Mouse (Mus musculus) heart, adult 2 months (tissue): ENCODE results near the gene Pex11b. TPM values are rescaled to one million over a fixed set of nuclear protein-coding genes. Genes with fewer than 3 reads are reported as not detected.

ENCODE experiments used
- DNase-seq, 2 experiments: peaks; one replicate each; pipeline ENCODE4 v3.0.0; 2021
- H3K27ac ChIP-seq: fragments of 200-600 bp; 2 replicates; pipeline ENCODE4 v1.8.1; 2022
- H3K27me3 ChIP-seq: fragments of 200-500 bp; 2 replicates; pipeline ENCODE4 v1.6.1; 2012; ENCODE audit warnings: mild to moderate bottlenecking, low read length, inconsistent platforms, mixed read lengths; ENCODE audit not compliant: control insufficient read depth, insufficient read depth
- H3K36me3 ChIP-seq: fragments of 200-500 bp; 2 replicates; pipeline ENCODE4 v1.6.1; 2012; ENCODE audit warnings: low read length, inconsistent platforms; ENCODE audit not compliant: control insufficient read depth, insufficient read depth
- H3K4me1 ChIP-seq: fragments of 200-500 bp; 2 replicates; pipeline ENCODE4 v1.6.1; 2011; ENCODE audit warnings: low read length; ENCODE audit not compliant: control insufficient read depth, insufficient read depth
- H3K4me3 ChIP-seq: fragments of 200-600 bp; 2 replicates; pipeline ENCODE4 v1.8.1; 2022
- H3K79me2 ChIP-seq: fragments of 200-500 bp; replicated peaks from 2 replicates; pipeline ENCODE4 v1.6.1; 2012; ENCODE audit warnings: mild to moderate bottlenecking, inconsistent platforms, low read length, moderate library complexity, mixed read lengths; ENCODE audit not compliant: control insufficient read depth, insufficient read depth
- H3K9ac ChIP-seq: fragments of 200-500 bp; 2 replicates; pipeline ENCODE4 v1.6.1; 2012; ENCODE audit warnings: low read depth, mild to moderate bottlenecking, control low read depth, inconsistent platforms, low read length, mixed read lengths
- CTCF ChIP-seq: fragments of 200-600 bp; IDR thresholded peaks from 2 replicates; pipeline ENCODE4 v1.8.1; 2022; ENCODE audit warnings: antibody characterized with exemption, mild to moderate bottlenecking, moderate library complexity
- EP300 ChIP-seq: fragments of 200-500 bp; IDR thresholded peaks from 2 replicates; pipeline ENCODE4 v1.6.1; 2011; ENCODE audit warnings: low read depth, low read length, control low read depth; ENCODE audit not compliant: insufficient read depth
- POLR2A ChIP-seq: fragments of 200-500 bp; IDR thresholded peaks from 2 replicates; pipeline ENCODE4 v1.6.1; 2011; ENCODE audit warnings: mild to moderate bottlenecking, low read depth, low read length, control low read depth; ENCODE audit not compliant: insufficient read depth
- WGBS: fragments of 180-500 bp; shearing (Covaris S2); methylation state at CpG from one replicate; pipeline ENCODE4 v1.1.7; 2018; 5-methylcytosine and 5-hydroxymethylcytosine counted together
- intact Hi-C: fragments of 180-260 bp; cut with DNase I; formaldehyde crosslinking; loops from one replicate; pipeline ENCODE4 v1.15.1; 2025
- polyA plus RNA-seq: library from polyadenylated mRNA; depleted of rRNA; stranded (reverse); fragments of >200 nt; gene quantifications from 2 replicates; pipeline ENCODE4 v1.2.3, GENCODE M21; 2012
- total RNA-seq, 2 experiments: library from RNA; stranded (reverse); gene quantifications; 2 replicates each; pipeline ENCODE4 v1.2.3; 2021

Gene Pex11b
- total and polyA plus RNA-seq, 3 experiments, result 32.2 to 41.3 (median 36.4) TPM

GRCm38 (mm10) chr3:96599069-96599393 lies 36.1 kb upstream of the Pex11b start:
- H3K27ac ChIP-seq, result no peak overlapping the region; the same call in 1 of the 2 replicates
- no peaks in the 10 kb centered on the region for H3K27me3 ChIP-seq
- H3K4me3 ChIP-seq, result no peak overlapping the region
- TF ChIP-seq CTCF, result no peak
- no peak for TF ChIP-seq POLR2A
- TF ChIP-seq EP300, result no peak
- H3K9ac ChIP-seq, result no peak overlapping the region
- WGBS, result 84% methylated on average over 8 of the region's 8 CpGs
- H3K4me1 ChIP-seq, result peaks cover 12% of the 10 kb centered on the region
- intact Hi-C loops, result no loop called here
- peaks cover 2% of the 10 kb centered on the region for H3K79me2 ChIP-seq
- DNase-seq, result no peak
- H3K36me3 ChIP-seq, result peaks cover 15% of the 10 kb centered on the region

DNA sequence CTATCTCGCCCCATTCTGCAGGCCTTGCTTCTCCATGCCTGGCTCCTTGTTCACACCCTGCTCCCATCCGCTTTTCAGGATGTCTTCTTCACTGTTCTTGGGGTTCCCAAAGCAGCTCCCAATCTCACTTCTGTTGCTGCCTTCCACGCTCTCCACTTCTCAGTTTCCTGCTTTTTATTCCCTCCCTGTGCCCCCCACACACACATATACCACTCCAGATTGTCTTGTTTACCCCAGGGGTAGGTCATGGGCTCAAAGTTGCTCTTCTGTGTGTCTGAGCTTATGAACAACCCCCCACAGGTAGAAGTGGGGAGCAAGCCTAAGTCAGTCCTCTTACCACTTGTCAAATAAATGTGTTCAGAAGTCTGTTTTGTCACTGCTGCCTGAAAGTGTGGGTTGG lies 35.8 kb upstream of the Pex11b start:
- no peak for TF ChIP-seq EP300
- no peak for TF ChIP-seq POLR2A
- no peak for TF ChIP-seq CTCF
- WGBS, result 97% methylated on average over 3 of the region's 3 CpGs
- no peak overlapping the region for H3K9ac ChIP-seq
- H3K4me1 ChIP-seq, result peaks cover 13% of the 10 kb centered on the region
- H3K4me3 ChIP-seq, result no peak overlapping the region
- intact Hi-C loops, result no loop called here
- peaks cover 16% of the 10 kb centered on the region for H3K36me3 ChIP-seq
- no peaks in the 10 kb centered on the region for H3K27me3 ChIP-seq
- no peak overlapping the region for H3K27ac ChIP-seq
- peaks cover 2% of the 10 kb centered on the region for H3K79me2 ChIP-seq
- DNase-seq, result no peak

- intact Hi-C loops, result no loop called here
- Histone ChIP-seq H3K27me3 (no peaks in the 10 kb centered on the region), H3K36me3 (peaks cover 19% of the 10 kb centered on the region), H3K4me1 (peaks cover 16% of the 10 kb centered on the region), H3K79me2 (peaks cover 4% of the 10 kb centered on the region), H3K4me3 (peak within 1 kb of the TSS; percentile 91), H3K9ac (peak within 1 kb of the TSS; percentile 87), H3K27ac (peak within 1 kb of the TSS; percentile 94)
- TF ChIP-seq CTCF (no peak), EP300 (peak; percentile 74), POLR2A (peak; percentile 74)
- DNase-seq, result peak; percentile 94 to 96
- WGBS, result under 1% methylated on average over 24 of the region's 27 CpGs
Measured at GRCm38 (mm10) chr3:96600639-96601250, 34.4 kb upstream of the Pex11b start, which contains the start of gene Lix1l. Gene Lix1l, plus strand, starts transcription at chr3:96601149.

GRCm38 (mm10) chr3:96601251-96601787 lies 33.9 kb upstream of the Pex11b start:
- intact Hi-C loops, result no loop called here
- peaks cover 14% of the 10 kb centered on the region for H3K4me1 ChIP-seq
- H3K4me3 ChIP-seq, result peak overlapping the region; percentile 91
- H3K27ac ChIP-seq, result peak overlapping the region; percentile 94
- H3K36me3 ChIP-seq, result peaks cover 19% of the 10 kb centered on the region
- TF ChIP-seq CTCF (no peak), EP300 (peak; percentile 62; the same call in 1 of the 2 replicates), POLR2A (peak; percentile 73)
- peak; percentile 86 to 89 for DNase-seq
- 1% methylated on average over 23 of the region's 40 CpGs for WGBS
- H3K9ac ChIP-seq, result peak overlapping the region; percentile 87
- no peaks in the 10 kb centered on the region for H3K27me3 ChIP-seq
- peaks cover 4% of the 10 kb centered on the region for H3K79me2 ChIP-seq

DNA sequence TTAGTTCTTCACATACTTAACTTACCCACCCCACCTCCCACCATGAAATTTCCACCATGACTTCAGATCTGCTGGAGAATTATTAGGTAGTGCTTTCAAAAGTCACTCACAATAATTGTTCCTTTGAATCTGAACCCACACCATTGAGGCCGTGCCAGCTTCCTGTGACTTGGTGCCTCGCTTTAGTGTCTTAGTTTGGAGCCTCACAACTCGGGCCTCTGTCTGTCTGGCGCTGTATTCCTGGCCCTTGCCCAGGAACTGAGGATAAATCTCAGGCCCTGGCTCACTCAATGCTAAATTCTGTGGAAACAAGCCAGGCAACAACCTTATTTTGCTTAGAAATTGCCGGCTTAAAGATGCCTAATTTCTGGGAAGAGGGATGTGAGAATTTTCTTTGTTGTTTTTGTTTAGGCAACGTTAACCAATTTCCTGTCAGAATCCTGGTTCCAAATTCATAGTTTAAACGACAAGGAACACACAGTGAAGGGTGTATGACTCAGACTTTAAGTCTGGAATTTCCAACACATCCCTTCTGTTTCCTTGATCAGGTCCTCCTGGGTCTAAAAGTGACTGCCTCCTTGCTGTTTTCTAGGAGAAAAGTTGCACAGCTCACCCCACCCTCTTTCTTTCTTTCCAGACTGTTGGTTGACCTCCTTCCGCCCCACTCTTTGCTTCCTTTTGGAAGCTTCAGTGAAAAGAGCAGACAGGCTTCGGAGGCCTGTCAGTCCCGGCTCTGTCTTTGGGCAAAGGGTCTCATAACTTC lies 33.1 kb upstream of the Pex11b start:
- Histone ChIP-seq H3K9ac (peak overlapping the region; percentile 54), H3K27me3 (no peaks in the 10 kb centered on the region), H3K36me3 (peaks cover 19% of the 10 kb centered on the region), H3K4me3 (peak overlapping the region; percentile 91), H3K4me1 (peaks cover 13% of the 10 kb centered on the region), H3K27ac (peak overlapping the region; percentile 94), H3K79me2 (peaks cover 4% of the 10 kb centered on the region)
- 14% methylated on average over 10 of the region's 10 CpGs for WGBS
- peak; percentile 57 to 61 for DNase-seq
- TF ChIP-seq POLR2A (0 out of 2 replicates have a peak, but pooled peaks have one; percentile 17), EP300 (no peak)
- intact Hi-C loops, result no loop called here

- WGBS, result 15% methylated on average over 5 of the region's 5 CpGs
Measured at GRCm38 (mm10) chr3:96602704-96603084, 32.5 kb upstream of the Pex11b start.

More at GRCm38 (mm10) chr3:96602704-96603084, 32.5 kb upstream of the Pex11b start:
- no peaks in the 10 kb centered on the region for H3K27me3 ChIP-seq
- TF ChIP-seq EP300 (no peak), POLR2A (no peak), CTCF (no peak)
- H3K4me3 ChIP-seq, result peak overlapping the region; percentile 91
- peak overlapping the region; percentile 94 for H3K27ac ChIP-seq
- peaks cover 13% of the 10 kb centered on the region for H3K4me1 ChIP-seq
- H3K79me2 ChIP-seq, result peaks cover 4% of the 10 kb centered on the region
- H3K9ac ChIP-seq, result peak overlapping the region; percentile 45
- H3K36me3 ChIP-seq, result peaks cover 19% of the 10 kb centered on the region
- intact Hi-C loops, result no loop called here
- no peak for DNase-seq
